Mouse (Mus musculus): Measurements from ENCODE around the gene Gja5. TPM values are rescaled to one million over a fixed set of nuclear protein-coding genes. Genes with fewer than 3 reads are reported as not detected.

Gene Gja5
- polyA plus RNA-seq, 1 experiment from 2014 or later = 3.5 TPM

DNA sequence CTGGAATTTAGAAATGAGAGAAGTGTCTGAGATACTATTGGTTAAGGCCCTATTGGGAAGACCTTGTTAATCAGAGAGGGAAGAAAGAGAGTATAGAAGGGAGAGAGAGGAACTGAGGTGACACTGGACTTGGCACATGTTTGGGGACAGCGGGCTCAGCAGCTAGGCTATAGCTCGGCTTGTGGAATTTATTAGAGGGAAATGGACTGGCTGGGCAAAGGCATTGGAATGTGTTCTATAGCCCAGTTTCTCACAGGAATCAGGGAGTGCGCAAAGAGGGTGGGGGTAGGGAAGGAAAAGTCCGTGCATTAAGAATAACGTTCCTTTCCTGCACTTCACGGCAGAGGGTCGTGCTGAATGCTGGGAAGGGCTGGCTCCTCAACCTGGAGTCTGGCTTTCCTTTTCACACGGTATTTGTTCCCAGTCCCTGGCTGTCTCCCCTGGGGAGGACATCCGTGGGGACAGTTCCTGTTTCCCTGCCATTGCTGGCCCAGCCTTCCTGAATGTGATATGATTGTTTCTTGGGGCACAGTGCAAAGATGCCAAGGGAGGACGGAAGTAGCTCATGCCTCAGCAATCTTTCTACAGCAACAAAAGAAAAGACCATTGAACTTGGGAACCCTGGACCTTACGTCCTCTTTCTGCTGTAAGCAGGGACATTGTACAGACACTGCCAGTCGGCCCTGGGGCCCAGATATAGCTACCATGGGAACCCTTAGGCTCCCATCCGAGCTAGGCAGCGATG, 49.2 kb downstream of the Gja5 start:
- no peaks in the 10 kb centered on the region for H3K36me3 ChIP-seq (ENCODE audit: control insufficient read depth, insufficient read depth, low read length)
- DNase-seq (ENCODE audit: low spot score) (no peak), ATAC-seq (ENCODE audit: insufficient read depth, low FRiP score, low TSS enrichment) (no peak)
- no peak overlapping the region for H3K9ac ChIP-seq (ENCODE audit: low read length)
- no peaks in the 10 kb centered on the region for H3K4me1 ChIP-seq (ENCODE audit: control insufficient read depth, insufficient read depth, low read length)
- no peaks in the 10 kb centered on the region for H3K27me3 ChIP-seq (ENCODE audit: control insufficient read depth, insufficient read depth, low read length)
- H3K9me3 ChIP-seq (ENCODE audit: control insufficient read depth, low read length) = no peaks in the 10 kb centered on the region
- H3K4me2 ChIP-seq (ENCODE audit: low read depth) = no peak overlapping the region
- H3K27ac ChIP-seq (ENCODE audit: low read depth, low read length) = no peak overlapping the region
- H3K4me3 ChIP-seq (ENCODE audit: low read depth, low read length) = no peak overlapping the region
- WGBS = 58% methylated on average over 14 of the region's 14 CpGs

- Histone ChIP-seq H3K27me3 (ENCODE audit: control insufficient read depth, insufficient read depth, low read length) (no peaks in the 10 kb centered on the region), H3K4me2 (ENCODE audit: low read depth) (no peak overlapping the region), H3K9me3 (ENCODE audit: control insufficient read depth, low read length) (no peaks in the 10 kb centered on the region), H3K9ac (ENCODE audit: low read length) (no peak overlapping the region), H3K4me1 (ENCODE audit: control insufficient read depth, insufficient read depth, low read length) (no peaks in the 10 kb centered on the region), H3K27ac (ENCODE audit: low read depth, low read length) (no peak overlapping the region), H3K4me3 (ENCODE audit: low read depth, low read length) (no peak overlapping the region), H3K36me3 (ENCODE audit: control insufficient read depth, insufficient read depth, low read length) (no peaks in the 10 kb centered on the region)
- DNase-seq (ENCODE audit: low spot score) (no peak), ATAC-seq (ENCODE audit: insufficient read depth, low FRiP score, low TSS enrichment) (no peak)
- 52% methylated on average over 8 of the region's 8 CpGs for WGBS
Observed at GRCm38 (mm10) chr3:96960597-96960996, 56.1 kb downstream of the Gja5 start.

GRCm38 (mm10) chr3:96963088-96964034, 58.9 kb downstream of the Gja5 start:
- H3K4me3 ChIP-seq (ENCODE audit: low read depth, low read length) = no peak overlapping the region
- 56% methylated on average over 12 of the region's 12 CpGs for WGBS
- DNase-seq (ENCODE audit: low spot score) = peak; percentile 20
- no peak overlapping the region for H3K27ac ChIP-seq (ENCODE audit: low read depth, low read length)
- H3K36me3 ChIP-seq (ENCODE audit: control insufficient read depth, insufficient read depth, low read length) = no peaks in the 10 kb centered on the region
- no peaks in the 10 kb centered on the region for H3K9me3 ChIP-seq (ENCODE audit: control insufficient read depth, low read length)
- no peak overlapping the region for H3K9ac ChIP-seq (ENCODE audit: low read length)
- no peak overlapping the region for H3K4me2 ChIP-seq (ENCODE audit: low read depth)
- no peaks in the 10 kb centered on the region for H3K27me3 ChIP-seq (ENCODE audit: control insufficient read depth, insufficient read depth, low read length)
- H3K4me1 ChIP-seq (ENCODE audit: control insufficient read depth, insufficient read depth, low read length) = no peaks in the 10 kb centered on the region
- ATAC-seq (ENCODE audit: insufficient read depth, low FRiP score, low TSS enrichment) = no peak

- Histone ChIP-seq H3K4me1 (ENCODE audit: control insufficient read depth, insufficient read depth, low read length) (no peaks in the 10 kb centered on the region), H3K9ac (ENCODE audit: low read length) (no peak overlapping the region), H3K4me2 (ENCODE audit: low read depth) (no peak overlapping the region), H3K36me3 (ENCODE audit: control insufficient read depth, insufficient read depth, low read length) (no peaks in the 10 kb centered on the region), H3K27me3 (ENCODE audit: control insufficient read depth, insufficient read depth, low read length) (no peaks in the 10 kb centered on the region), H3K9me3 (ENCODE audit: control insufficient read depth, low read length) (no peaks in the 10 kb centered on the region), H3K4me3 (ENCODE audit: low read depth, low read length) (no peak overlapping the region), H3K27ac (ENCODE audit: low read depth, low read length) (no peak overlapping the region)
- WGBS = 63% methylated on average over 7 of the region's 7 CpGs
- DNase-seq (ENCODE audit: low spot score) (no peak), ATAC-seq (ENCODE audit: insufficient read depth, low FRiP score, low TSS enrichment) (no peak)
Observed at GRCm38 (mm10) chr3:96970986-96971385, 66.5 kb downstream of the Gja5 start.

GRCm38 (mm10) chr3:96974467-96974866, 70.0 kb downstream of the Gja5 start:
- Histone ChIP-seq H3K36me3 (ENCODE audit: control insufficient read depth, insufficient read depth, low read length) (no peaks in the 10 kb centered on the region), H3K27ac (ENCODE audit: low read depth, low read length) (no peak overlapping the region)
- 88% methylated on average over 7 of the region's 7 CpGs for WGBS

DNA sequence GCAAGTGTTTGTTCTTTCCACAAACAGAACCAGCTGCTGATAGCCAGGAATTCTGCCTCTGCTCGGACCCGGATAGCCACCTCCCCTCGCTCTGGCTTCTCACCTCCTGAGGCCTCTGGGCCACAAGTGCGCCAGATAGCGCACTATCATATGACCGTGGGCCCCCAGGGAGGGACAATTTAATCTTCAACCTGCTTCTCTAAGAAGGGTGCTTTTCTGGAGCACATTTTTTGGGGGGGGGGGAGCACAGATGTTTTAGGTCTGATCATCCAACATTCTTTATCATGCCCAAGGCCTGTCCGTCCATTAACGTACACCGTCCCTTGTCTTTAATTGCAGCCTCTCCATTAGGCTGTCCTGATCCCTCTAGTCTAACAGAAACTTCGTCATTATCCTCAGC, 71.1 kb downstream of the Gja5 start:
- H3K4me3 ChIP-seq (ENCODE audit: low read depth, low read length) = no peak overlapping the region
- H3K9me3 ChIP-seq (ENCODE audit: control insufficient read depth, low read length) = no peaks in the 10 kb centered on the region
- ATAC-seq (ENCODE audit: insufficient read depth, low FRiP score, low TSS enrichment) = no peak
- H3K27me3 ChIP-seq (ENCODE audit: control insufficient read depth, insufficient read depth, low read length) = no peaks in the 10 kb centered on the region
- no peak for DNase-seq (ENCODE audit: low spot score)
- H3K36me3 ChIP-seq (ENCODE audit: control insufficient read depth, insufficient read depth, low read length) = no peaks in the 10 kb centered on the region
- no peak overlapping the region for H3K9ac ChIP-seq (ENCODE audit: low read length)
- H3K4me2 ChIP-seq (ENCODE audit: low read depth) = no peak overlapping the region
- H3K27ac ChIP-seq (ENCODE audit: low read depth, low read length) = no peak overlapping the region
- WGBS = 94% methylated on average over 10 of the region's 10 CpGs
- H3K4me1 ChIP-seq (ENCODE audit: control insufficient read depth, insufficient read depth, low read length) = no peaks in the 10 kb centered on the region

More at GRCm38 (mm10) chr3:96974467-96974866, 70.0 kb downstream of the Gja5 start:
- Histone ChIP-seq H3K4me1 (ENCODE audit: control insufficient read depth, insufficient read depth, low read length) (no peaks in the 10 kb centered on the region), H3K4me2 (ENCODE audit: low read depth) (no peak overlapping the region), H3K9ac (ENCODE audit: low read length) (no peak overlapping the region), H3K9me3 (ENCODE audit: control insufficient read depth, low read length) (no peaks in the 10 kb centered on the region), H3K27me3 (ENCODE audit: control insufficient read depth, insufficient read depth, low read length) (no peaks in the 10 kb centered on the region), H3K4me3 (ENCODE audit: low read depth, low read length) (no peak overlapping the region)
- DNase-seq (ENCODE audit: low spot score) (no peak), ATAC-seq (ENCODE audit: insufficient read depth, low FRiP score, low TSS enrichment) (no peak)

GRCm38 (mm10) chr3:96977507-96977906, 73.0 kb downstream of the Gja5 start:
- DNase-seq (ENCODE audit: low spot score) = no peak
- Histone ChIP-seq H3K27ac (ENCODE audit: low read depth, low read length) (no peak overlapping the region), H3K9me3 (ENCODE audit: control insufficient read depth, low read length) (no peaks in the 10 kb centered on the region), H3K4me1 (ENCODE audit: control insufficient read depth, insufficient read depth, low read length) (no peaks in the 10 kb centered on the region), H3K4me3 (ENCODE audit: low read depth, low read length) (no peak overlapping the region), H3K4me2 (ENCODE audit: low read depth) (no peak overlapping the region), H3K9ac (ENCODE audit: low read length) (no peak overlapping the region), H3K36me3 (ENCODE audit: control insufficient read depth, insufficient read depth, low read length) (no peaks in the 10 kb centered on the region), H3K27me3 (ENCODE audit: control insufficient read depth, insufficient read depth, low read length) (no peaks in the 10 kb centered on the region)
- 96% methylated on average over 2 of the region's 2 CpGs for WGBS
- ATAC-seq (ENCODE audit: insufficient read depth, low FRiP score, low TSS enrichment) = no peak

- WGBS = 67% methylated on average over 6 of the region's 6 CpGs
- Histone ChIP-seq H3K4me3 (ENCODE audit: low read depth, low read length) (no peak overlapping the region), H3K36me3 (ENCODE audit: control insufficient read depth, insufficient read depth, low read length) (no peaks in the 10 kb centered on the region), H3K4me1 (ENCODE audit: control insufficient read depth, insufficient read depth, low read length) (no peaks in the 10 kb centered on the region), H3K27ac (ENCODE audit: low read depth, low read length) (no peak overlapping the region), H3K4me2 (ENCODE audit: low read depth) (no peak overlapping the region), H3K9me3 (ENCODE audit: control insufficient read depth, low read length) (no peaks in the 10 kb centered on the region), H3K9ac (ENCODE audit: low read length) (no peak overlapping the region), H3K27me3 (ENCODE audit: control insufficient read depth, insufficient read depth, low read length) (no peaks in the 10 kb centered on the region)
- ATAC-seq (ENCODE audit: insufficient read depth, low FRiP score, low TSS enrichment) = no peak
- DNase-seq (ENCODE audit: low spot score) = no peak
Observed at GRCm38 (mm10) chr3:96978469-96978868, 74.0 kb downstream of the Gja5 start.
